Mouse (Mus musculus) embryonic facial prominence, embryonic 15.5 days (tissue): Measurements from ENCODE around the gene Gm20388. TPM values are rescaled to one million over a fixed set of nuclear protein-coding genes. Genes with fewer than 3 reads are reported as not detected.

Experiments used
- ATAC-seq: fragments of 200-750 bp; cut with Nextera tagmentation; 2 replicates; pipeline ENCODE4 v1.8.0; 2017; ENCODE audit warnings: low read depth, moderate TSS enrichment; ENCODE audit not compliant: insufficient number of reproducible peaks, low FRiP score, low TSS enrichment
- H3K27ac ChIP-seq: fragments of 300-500 bp; sonication (generic); replicated peaks from 2 replicates; pipeline ENCODE4 v1.5.1; 2015; ENCODE audit warnings: mild to moderate bottlenecking, inconsistent platforms
- H3K27me3 ChIP-seq: fragments of 300-500 bp; sonication (generic); 2 replicates; pipeline ENCODE4 v1.6.1; 2015; ENCODE audit warnings: inconsistent platforms
- H3K36me3 ChIP-seq: fragments of 300-500 bp; sonication (generic); 2 replicates; pipeline ENCODE4 v1.6.1; 2015; ENCODE audit warnings: mild to moderate bottlenecking, inconsistent platforms
- H3K4me1 ChIP-seq: fragments of 300-500 bp; sonication (generic); 2 replicates; pipeline ENCODE4 v1.6.1; 2015; ENCODE audit warnings: inconsistent platforms
- H3K4me2 ChIP-seq: fragments of 300-500 bp; sonication (generic); replicated peaks from 2 replicates; pipeline ENCODE4 v1.6.1; 2015; ENCODE audit warnings: mild to moderate bottlenecking, inconsistent platforms
- H3K4me3 ChIP-seq: fragments of 300-500 bp; sonication (generic); replicated peaks from 2 replicates; pipeline ENCODE4 v1.5.1; 2015; ENCODE audit warnings: mild to moderate bottlenecking, inconsistent platforms
- H3K9ac ChIP-seq: fragments of 300-500 bp; sonication (generic); 2 replicates; pipeline ENCODE4 v1.6.1; 2015; ENCODE audit warnings: inconsistent platforms
- H3K9me3 ChIP-seq: fragments of 300-500 bp; sonication (generic); replicated peaks from 2 replicates; pipeline ENCODE4 v1.6.1; 2016; ENCODE audit warnings: inconsistent platforms
- WGBS: fragments of 180-500 bp; shearing (Covaris S2); methylation state at CpG from one replicate; pipeline ENCODE4 v1.1.7; 2015; 5-methylcytosine and 5-hydroxymethylcytosine counted together
- polyA plus RNA-seq: library from polyadenylated mRNA; unstranded; fragments of >200 nt; fragmentation: Nextera tagmentation; extraction: Ambion mirVana; gene quantifications from 2 replicates; pipeline ENCODE4 v1.2.1, GENCODE M21; 2015

Gene Gm20388
- polyA plus RNA-seq, 1 experiment from 2014 or later: 8.0 TPM

GRCm38 (mm10) chr8:120979210-120979609 is 1068.6 kb downstream of the Gm20388 start:
- H3K4me2 ChIP-seq: no peak overlapping the region
- H3K36me3 ChIP-seq: no peaks in the 10 kb centered on the region
- no peak for ATAC-seq
- WGBS: 61% methylated on average over 9 of the region's 9 CpGs
- H3K27ac ChIP-seq: no peak overlapping the region
- H3K9me3 ChIP-seq: no peaks in the 10 kb centered on the region
- peaks cover 30% of the 10 kb centered on the region for H3K27me3 ChIP-seq
- no peak overlapping the region for H3K9ac ChIP-seq
- no peak overlapping the region for H3K4me3 ChIP-seq
- H3K4me1 ChIP-seq: peaks cover 13% of the 10 kb centered on the region

GRCm38 (mm10) chr8:120980948-120981347 is 1070.3 kb downstream of the Gm20388 start:
- peaks cover 23% of the 10 kb centered on the region for H3K27me3 ChIP-seq
- no peaks in the 10 kb centered on the region for H3K9me3 ChIP-seq
- peaks cover 13% of the 10 kb centered on the region for H3K4me1 ChIP-seq
- 16% methylated on average over 13 of the region's 13 CpGs for WGBS
- H3K4me2 ChIP-seq: no peak overlapping the region
- no peaks in the 10 kb centered on the region for H3K36me3 ChIP-seq
- ATAC-seq: no peak
- no peak overlapping the region for H3K9ac ChIP-seq
- no peak overlapping the region for H3K27ac ChIP-seq
- no peak overlapping the region; the same call in 1 of the 2 replicates for H3K4me3 ChIP-seq

GRCm38 (mm10) chr8:120984888-120985287 is 1074.2 kb downstream of the Gm20388 start:
- Histone ChIP-seq H3K4me3 (no peak overlapping the region), H3K27ac (no peak overlapping the region), H3K36me3 (no peaks in the 10 kb centered on the region), H3K4me2 (no peak overlapping the region), H3K9me3 (no peaks in the 10 kb centered on the region), H3K4me1 (peaks cover 9% of the 10 kb centered on the region), H3K9ac (no peak overlapping the region), H3K27me3 (peaks cover 18% of the 10 kb centered on the region)
- 82% methylated on average over 8 of the region's 8 CpGs for WGBS
- ATAC-seq: no peak

- no peak for ATAC-seq
- Histone ChIP-seq H3K9ac (no peak overlapping the region), H3K4me2 (no peak overlapping the region), H3K27me3 (peaks cover 13% of the 10 kb centered on the region), H3K27ac (no peak overlapping the region), H3K4me1 (peaks cover 4% of the 10 kb centered on the region), H3K4me3 (no peak overlapping the region), H3K9me3 (no peaks in the 10 kb centered on the region), H3K36me3 (no peaks in the 10 kb centered on the region)
- WGBS: 83% methylated on average over 7 of the region's 7 CpGs
These were observed 1075.4 kb downstream of the Gm20388 start for GRCm38 (mm10) chr8:120986022-120986421.

- Histone ChIP-seq H3K4me2 (no peak overlapping the region), H3K9ac (no peak overlapping the region), H3K4me3 (no peak overlapping the region), H3K36me3 (no peaks in the 10 kb centered on the region), H3K4me1 (no peaks in the 10 kb centered on the region), H3K27ac (no peak overlapping the region), H3K9me3 (no peaks in the 10 kb centered on the region), H3K27me3 (no peaks in the 10 kb centered on the region)
- ATAC-seq: no peak
- 77% methylated on average over 16 of the region's 16 CpGs for WGBS
These were observed 1083.1 kb downstream of the Gm20388 start for GRCm38 (mm10) chr8:120993738-120994137.

- H3K4me1 ChIP-seq: no peaks in the 10 kb centered on the region
- 54% methylated on average over 9 of the region's 9 CpGs for WGBS
- no peak for ATAC-seq
- no peak overlapping the region for H3K9ac ChIP-seq
- H3K27me3 ChIP-seq: 0 out of 2 replicates have a peak, but pooled peaks cover 2% of the 10 kb centered on the region
- H3K4me3 ChIP-seq: no peak overlapping the region
- H3K36me3 ChIP-seq: no peaks in the 10 kb centered on the region
- no peak overlapping the region for H3K27ac ChIP-seq
- no peaks in the 10 kb centered on the region for H3K9me3 ChIP-seq
- H3K4me2 ChIP-seq: no peak overlapping the region
These were observed 1084.8 kb downstream of the Gm20388 start for GRCm38 (mm10) chr8:120995424-120995823.

- no peak for ATAC-seq
- H3K9ac ChIP-seq: no peak overlapping the region
- H3K4me1 ChIP-seq: no peaks in the 10 kb centered on the region
- no peak overlapping the region for H3K27ac ChIP-seq
- H3K4me2 ChIP-seq: no peak overlapping the region
- H3K36me3 ChIP-seq: no peaks in the 10 kb centered on the region
- no peak overlapping the region for H3K4me3 ChIP-seq
- H3K27me3 ChIP-seq: 0 out of 2 replicates have a peak, but pooled peaks cover 2% of the 10 kb centered on the region
- H3K9me3 ChIP-seq: no peaks in the 10 kb centered on the region
- WGBS: 67% methylated on average over 12 of the region's 12 CpGs
These were observed 1086.4 kb downstream of the Gm20388 start for GRCm38 (mm10) chr8:120996905-120997581.

GRCm38 (mm10) chr8:120997926-120998325 is 1087.3 kb downstream of the Gm20388 start:
- H3K4me2 ChIP-seq: no peak overlapping the region
- H3K27me3 ChIP-seq: 0 out of 2 replicates have a peak, but pooled peaks cover 2% of the 10 kb centered on the region
- ATAC-seq: no peak
- no peaks in the 10 kb centered on the region for H3K36me3 ChIP-seq
- no peaks in the 10 kb centered on the region for H3K9me3 ChIP-seq
- 71% methylated on average over 9 of the region's 9 CpGs for WGBS
- H3K27ac ChIP-seq: no peak overlapping the region
- H3K4me3 ChIP-seq: no peak overlapping the region
- peaks cover 3% of the 10 kb centered on the region; the same call in 1 of the 2 replicates for H3K4me1 ChIP-seq
- H3K9ac ChIP-seq: no peak overlapping the region

- H3K27ac ChIP-seq: no peak overlapping the region
- H3K27me3 ChIP-seq: 0 out of 2 replicates have a peak, but pooled peaks cover 5% of the 10 kb centered on the region
- H3K9me3 ChIP-seq: no peaks in the 10 kb centered on the region
- H3K9ac ChIP-seq: no peak overlapping the region
- no peak for ATAC-seq
- 75% methylated on average over 14 of the region's 14 CpGs for WGBS
- H3K4me3 ChIP-seq: no peak overlapping the region
- H3K4me2 ChIP-seq: no peak overlapping the region
- H3K4me1 ChIP-seq: peaks cover 9% of the 10 kb centered on the region
- no peaks in the 10 kb centered on the region for H3K36me3 ChIP-seq
These were observed 1088.3 kb downstream of the Gm20388 start for GRCm38 (mm10) chr8:120998966-120999365.

- 74% methylated on average over 12 of the region's 12 CpGs for WGBS
- ATAC-seq: no peak
- no peaks in the 10 kb centered on the region for H3K36me3 ChIP-seq
- no peak overlapping the region for H3K4me2 ChIP-seq
- H3K4me3 ChIP-seq: no peak overlapping the region
- H3K27ac ChIP-seq: no peak overlapping the region
- 0 out of 2 replicates have a peak, but pooled peaks cover 3% of the 10 kb centered on the region for H3K9me3 ChIP-seq
- peaks cover 9% of the 10 kb centered on the region for H3K4me1 ChIP-seq
- H3K9ac ChIP-seq: no peak overlapping the region
- H3K27me3 ChIP-seq: 0 out of 2 replicates have a peak, but pooled peaks cover 7% of the 10 kb centered on the region
These were observed 1091.3 kb downstream of the Gm20388 start for GRCm38 (mm10) chr8:121001951-121002350.

- H3K4me1 ChIP-seq: peaks cover 9% of the 10 kb centered on the region
- 0 out of 2 replicates have a peak, but pooled peaks cover 7% of the 10 kb centered on the region for H3K27me3 ChIP-seq
- 0 out of 2 replicates have a peak overlapping the region, but pooled peaks have one; percentile 7 for H3K27ac ChIP-seq
- H3K36me3 ChIP-seq: no peaks in the 10 kb centered on the region
- no peak overlapping the region for H3K4me3 ChIP-seq
- H3K4me2 ChIP-seq: no peak overlapping the region
- no peak for ATAC-seq
- WGBS: 31% methylated on average over 17 of the region's 17 CpGs
- no peak overlapping the region for H3K9ac ChIP-seq
- 0 out of 2 replicates have a peak, but pooled peaks cover 3% of the 10 kb centered on the region for H3K9me3 ChIP-seq
These were observed 1092.4 kb downstream of the Gm20388 start for GRCm38 (mm10) chr8:121002871-121003539.
